Mouse (Mus musculus) thymus, adult 2 months (tissue): ENCODE measurements at regions not wholly inside any gene's neighbourhood (a gene's known extent, or its start where the extent isn't known, plus 50 kb on each side); places are given as distances from the start of the nearest gene placed in this dataset.

Experiments
- DNase-seq: peaks from one replicate; pipeline ENCODE4 v3.0.0; 2021
- H3K27ac ChIP-seq: fragments of 200-500 bp; 2 replicates; pipeline ENCODE4 v1.5.1; 2012; ENCODE audit warnings: low read length, control low read depth; ENCODE audit not compliant: control insufficient read depth, insufficient read depth
- H3K27me3 ChIP-seq: fragments of 200-500 bp; 2 replicates; pipeline ENCODE4 v1.6.1; 2012; ENCODE audit warnings: mild to moderate bottlenecking, low read length, moderate library complexity, mixed read lengths; ENCODE audit not compliant: control insufficient read depth, insufficient read depth
- H3K36me3 ChIP-seq: fragments of 200-500 bp; 2 replicates; pipeline ENCODE4 v1.6.1; 2012; ENCODE audit warnings: mild to moderate bottlenecking, low read length, moderate library complexity; ENCODE audit not compliant: control insufficient read depth, insufficient read depth
- H3K4me1 ChIP-seq: fragments of 200-500 bp; replicated peaks from 2 replicates; pipeline ENCODE4 v1.6.1; 2012; ENCODE audit warnings: low read length; ENCODE audit not compliant: control insufficient read depth, insufficient read depth
- H3K4me3 ChIP-seq: fragments of 200-500 bp; 2 replicates; pipeline ENCODE4 v1.5.1; 2012; ENCODE audit warnings: mild to moderate bottlenecking, low read length, control low read depth, moderate library complexity; ENCODE audit not compliant: control insufficient read depth, insufficient read depth
- CTCF ChIP-seq: fragments of 200-500 bp; IDR thresholded peaks from 2 replicates; pipeline ENCODE4 v1.5.1; 2012; ENCODE audit warnings: mild to moderate bottlenecking, control low read depth, low read length, moderate library complexity, borderline replicate concordance; ENCODE audit not compliant: control insufficient read depth, poor library complexity, insufficient read depth; ENCODE audit errors: extremely low read depth
- POLR2A ChIP-seq: fragments of 200-500 bp; IDR thresholded peaks from 2 replicates; pipeline ENCODE4 v1.6.1; 2012; ENCODE audit warnings: mild to moderate bottlenecking, low read length, control low read depth, moderate library complexity; ENCODE audit not compliant: control insufficient read depth, poor library complexity, insufficient read depth; ENCODE audit errors: extremely low read depth
- WGBS: fragments of 180-500 bp; shearing (Covaris S2); methylation state at CpG from one replicate; pipeline ENCODE4 v1.1.7; 2018; 5-methylcytosine and 5-hydroxymethylcytosine counted together

DNA sequence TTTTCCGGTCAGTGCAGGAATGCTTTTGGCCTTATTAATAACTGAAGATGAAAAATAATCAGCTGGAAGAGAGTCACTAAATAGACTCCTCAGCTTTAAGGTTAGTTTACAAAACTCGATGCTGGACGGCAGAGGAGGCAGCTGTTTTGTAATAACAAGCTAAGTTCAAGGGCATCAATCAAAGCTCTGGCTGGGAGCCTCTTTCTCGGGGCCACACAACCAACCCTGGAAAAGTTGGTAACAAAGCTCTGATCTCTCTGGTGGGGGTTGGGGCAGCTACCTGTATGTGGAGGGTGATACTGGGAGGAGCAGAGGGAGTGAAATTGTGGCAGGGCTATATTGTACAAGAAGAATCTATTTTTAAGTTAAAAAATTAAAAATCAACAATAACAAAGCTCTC is 374.1 kb downstream of the Fgf9 start:
- Histone ChIP-seq H3K36me3 (no peaks in the 10 kb centered on the region), H3K27ac (no peak overlapping the region), H3K27me3 (no peaks in the 10 kb centered on the region), H3K4me1 (no peaks in the 10 kb centered on the region), H3K4me3 (no peak overlapping the region)
- no peak for TF ChIP-seq CTCF
- TF ChIP-seq POLR2A: no peak
- DNase-seq: no peak
- 78% methylated on average over 4 of the region's 4 CpGs for WGBS

DNA sequence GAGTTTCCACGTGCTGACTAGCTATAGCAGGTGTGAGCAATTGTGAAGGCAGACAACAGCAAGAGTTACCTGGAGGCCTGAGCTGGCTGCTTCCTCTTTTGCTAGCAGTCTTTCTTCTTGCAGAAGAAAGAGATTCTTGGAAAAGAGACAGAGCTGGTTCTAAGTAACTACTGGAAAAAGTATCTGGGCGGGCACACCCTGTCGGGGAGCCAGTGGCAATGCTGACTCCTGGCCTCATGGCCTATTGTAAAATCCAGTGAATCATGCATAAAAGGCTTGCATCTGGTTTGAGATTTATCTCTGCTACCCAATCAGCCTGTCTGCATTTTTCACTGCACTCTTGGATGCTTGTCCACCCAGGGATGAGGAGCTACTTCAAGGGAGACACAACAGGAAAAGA is 372.2 kb downstream of the Fgf9 start:
- Histone ChIP-seq H3K4me1 (no peaks in the 10 kb centered on the region), H3K36me3 (no peaks in the 10 kb centered on the region), H3K27ac (no peak overlapping the region), H3K27me3 (no peaks in the 10 kb centered on the region), H3K4me3 (no peak overlapping the region)
- TF ChIP-seq CTCF (no peak), POLR2A (no peak)
- no peak for DNase-seq
- WGBS: 75% methylated on average over 3 of the region's 3 CpGs

DNA sequence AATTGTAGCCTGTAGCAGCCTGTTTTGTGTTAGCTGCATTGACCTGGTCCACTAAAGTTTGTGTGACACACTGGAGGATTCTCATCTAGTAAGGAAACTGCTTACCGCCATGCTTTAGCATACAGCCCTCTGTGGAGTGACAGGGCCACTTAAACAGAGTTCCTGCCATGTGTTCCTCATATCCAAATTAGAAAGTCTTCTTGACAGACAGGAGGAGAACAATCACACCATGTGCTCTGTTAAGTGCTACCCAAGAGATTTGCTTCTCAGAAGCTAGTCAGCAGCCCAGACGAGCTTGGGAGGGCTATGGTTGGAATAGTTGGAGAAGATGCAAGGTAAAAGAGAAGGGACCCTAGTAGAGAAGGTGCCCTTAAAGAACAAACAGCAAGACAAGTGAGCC is 369.6 kb downstream of the Fgf9 start:
- Histone ChIP-seq H3K27ac (no peak overlapping the region), H3K4me3 (no peak overlapping the region), H3K4me1 (no peaks in the 10 kb centered on the region), H3K36me3 (no peaks in the 10 kb centered on the region), H3K27me3 (no peaks in the 10 kb centered on the region)
- TF ChIP-seq CTCF: no peak
- no peak for TF ChIP-seq POLR2A
- 89% methylated on average over 2 of the region's 2 CpGs for WGBS
- no peak for DNase-seq

- H3K4me1 ChIP-seq: no peaks in the 10 kb centered on the region
- H3K4me3 ChIP-seq: no peak overlapping the region
- whole genome bisulfite sequencing: 87% methylated on average over 3 of the region's 3 CpGs
- no peak overlapping the region for H3K27ac ChIP-seq
- no peaks in the 10 kb centered on the region for H3K27me3 ChIP-seq
- no peak for DNase-seq
- H3K36me3 ChIP-seq: no peaks in the 10 kb centered on the region
- TF ChIP-seq POLR2A (no peak), CTCF (no peak)
Measured at GRCm38 (mm10) chr14:58436096-58436495, 365.7 kb downstream of the Fgf9 start.

- 91% methylated on average over 6 of the region's 6 CpGs for WGBS
- Histone ChIP-seq H3K4me1 (no peaks in the 10 kb centered on the region), H3K36me3 (no peaks in the 10 kb centered on the region), H3K27me3 (no peaks in the 10 kb centered on the region), H3K4me3 (no peak overlapping the region), H3K27ac (no peak overlapping the region)
- TF ChIP-seq CTCF (no peak), POLR2A (no peak)
- DNase-seq: no peak
Measured at GRCm38 (mm10) chr14:58426472-58426871, 356.1 kb downstream of the Fgf9 start.

DNA sequence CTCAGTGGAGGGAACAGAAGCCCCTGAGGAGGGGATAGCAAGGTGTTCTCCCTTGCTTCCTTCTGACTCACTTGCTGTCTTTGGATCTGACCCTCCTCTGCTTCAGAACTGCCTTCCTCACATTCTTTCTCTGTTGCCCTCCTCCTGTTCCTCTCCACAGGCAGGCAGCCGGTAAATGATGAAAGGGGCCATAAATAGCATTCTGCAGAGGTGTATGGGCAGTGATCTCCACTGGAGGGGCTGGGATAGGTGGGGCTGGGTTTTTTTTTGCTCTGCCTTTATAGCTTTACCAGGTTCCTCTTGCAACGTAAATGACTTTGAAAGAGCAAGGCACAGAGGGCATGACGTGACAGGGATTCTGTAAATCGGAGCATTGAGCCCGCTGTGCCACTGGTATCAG is 351.6 kb downstream of the Fgf9 start:
- Histone ChIP-seq H3K4me3 (no peak overlapping the region), H3K27ac (no peak overlapping the region), H3K4me1 (no peaks in the 10 kb centered on the region), H3K36me3 (no peaks in the 10 kb centered on the region), H3K27me3 (no peaks in the 10 kb centered on the region)
- no peak for TF ChIP-seq POLR2A
- TF ChIP-seq CTCF: no peak
- 54% methylated on average over 5 of the region's 5 CpGs for WGBS
- no peak for DNase-seq

- H3K27me3 ChIP-seq: no peaks in the 10 kb centered on the region
- TF ChIP-seq CTCF: no peak
- no peak for TF ChIP-seq POLR2A
- 84% methylated on average over 1 of the region's 1 CpGs for WGBS
- no peaks in the 10 kb centered on the region for H3K36me3 ChIP-seq
- DNase-seq: no peak
- no peak overlapping the region for H3K4me3 ChIP-seq
- H3K4me1 ChIP-seq: no peaks in the 10 kb centered on the region
- H3K27ac ChIP-seq: no peak overlapping the region
Measured at GRCm38 (mm10) chr14:58417545-58417944, 347.2 kb downstream of the Fgf9 start.
